In genomic region chr2:31245491-31246141, GRCm38 (mm10) we compare ENCODE assay signal across 8 mouse cellular contexts. TPM values are rescaled to one million over a fixed set of nuclear protein-coding genes. Genes with fewer than 3 reads are reported as not detected.
DNase-seq lines count a peak whose midpoint lies in the region; ATAC-seq and TF ChIP-seq lines count a peak whose summit lies in the region.

TSS of gene Ncs1 (plus strand) at chr2:31245823.

- H3K4me1 ChIP-seq in embryonic facial prominence, embryonic 15.5 days: peaks cover 44% of the 10 kb centered on the region
- H3K4me1 ChIP-seq in heart, embryonic 11.5 days (ENCODE audit: control insufficient read depth, insufficient read depth, low read length): peaks cover 42% of the 10 kb centered on the region
- peaks cover 19% of the 10 kb centered on the region for H3K4me1 ChIP-seq in limb, embryonic 14.5 days (ENCODE audit: control insufficient read depth, insufficient read depth, low read length)
- peaks cover 31% of the 10 kb centered on the region for H3K4me1 ChIP-seq in midbrain, embryonic 14.5 days (ENCODE audit: control insufficient read depth, insufficient read depth, low read length)
- peaks cover 19% of the 10 kb centered on the region for H3K4me1 ChIP-seq in stomach, embryonic 16.5 days (ENCODE audit: control insufficient read depth, insufficient read depth, low read length)

- peak within 1 kb of the TSS; percentile 95 for H3K4me2 ChIP-seq in embryonic facial prominence, embryonic 15.5 days (replicated peaks)
- peak within 1 kb of the TSS; percentile 71 for H3K4me2 ChIP-seq in heart, embryonic 11.5 days
- peak within 1 kb of the TSS; percentile 91 for H3K4me2 ChIP-seq in limb, embryonic 14.5 days (replicated peaks; ENCODE audit: low read depth, low read length, severe bottlenecking)
- peak within 1 kb of the TSS; percentile 84 for H3K4me2 ChIP-seq in midbrain, embryonic 14.5 days (ENCODE audit: low read length)
- H3K4me2 ChIP-seq in stomach, embryonic 16.5 days (ENCODE audit: low read depth, low read length): peak within 1 kb of the TSS; percentile 96

- peak; percentile 89 for ATAC-seq in embryonic facial prominence, embryonic 15.5 days (ENCODE audit: insufficient number of reproducible peaks, low FRiP score, low TSS enrichment, low read depth)
- peak; percentile 72 for ATAC-seq in heart, embryonic 11.5 days (replicated peaks; ENCODE audit: insufficient number of reproducible peaks, low FRiP score, low TSS enrichment)
- ATAC-seq in limb, embryonic 14.5 days (ENCODE audit: low FRiP score, low read depth): peak; percentile 88
- peak; percentile 85 for ATAC-seq in midbrain, embryonic 14.5 days (ENCODE audit: low FRiP score, low TSS enrichment)
- peak; percentile 87 for ATAC-seq in stomach, embryonic 16.5 days (ENCODE audit: insufficient read depth, low FRiP score)

- H3K27me3 ChIP-seq in embryonic facial prominence, embryonic 15.5 days: no peaks in the 10 kb centered on the region
- peaks cover 19% of the 10 kb centered on the region for H3K27me3 ChIP-seq in heart, embryonic 11.5 days (ENCODE audit: control insufficient read depth, insufficient read depth, low read length)
- H3K27me3 ChIP-seq in limb, embryonic 14.5 days (ENCODE audit: control insufficient read depth, insufficient read depth, low read length): no peaks in the 10 kb centered on the region
- no peaks in the 10 kb centered on the region for H3K27me3 ChIP-seq in midbrain, embryonic 14.5 days (ENCODE audit: control insufficient read depth, insufficient read depth, low read length)
- H3K27me3 ChIP-seq in stomach, embryonic 16.5 days (ENCODE audit: control insufficient read depth, insufficient read depth, low read length): peaks cover 7% of the 10 kb centered on the region; the same call in 1 of the 2 replicates

- H3K9me3 ChIP-seq in embryonic facial prominence, embryonic 15.5 days (replicated peaks): no peaks in the 10 kb centered on the region
- no peaks in the 10 kb centered on the region for H3K9me3 ChIP-seq in heart, embryonic 11.5 days (replicated peaks; ENCODE audit: control insufficient read depth, low read length)
- H3K9me3 ChIP-seq in limb, embryonic 14.5 days (ENCODE audit: control insufficient read depth, low read length): no peaks in the 10 kb centered on the region
- H3K9me3 ChIP-seq in midbrain, embryonic 14.5 days (ENCODE audit: control insufficient read depth, low read length): no peaks in the 10 kb centered on the region
- no peaks in the 10 kb centered on the region for H3K9me3 ChIP-seq in stomach, embryonic 16.5 days (replicated peaks; ENCODE audit: control insufficient read depth, low read length)

- WGBS in embryonic facial prominence, embryonic 15.5 days: under 1% methylated on average over 86 of the region's 89 CpGs
- WGBS in heart, embryonic 11.5 days (ENCODE audit: insufficient replicate concordance): 0% methylated on average over 60 of the region's 89 CpGs
- WGBS in limb, embryonic 14.5 days: 0% methylated on average over 54 of the region's 89 CpGs
- WGBS in midbrain, embryonic 14.5 days: under 1% methylated on average over 77 of the region's 89 CpGs
- 0% methylated on average over 81 of the region's 89 CpGs for WGBS in stomach, embryonic 16.5 days

- peak within 1 kb of the TSS; percentile 75 for H3K27ac ChIP-seq in embryonic facial prominence, embryonic 15.5 days (replicated peaks)
- peak within 1 kb of the TSS; percentile 79 for H3K27ac ChIP-seq in heart, embryonic 11.5 days (ENCODE audit: low read depth, low read length)
- H3K27ac ChIP-seq in limb, embryonic 14.5 days (replicated peaks; ENCODE audit: low read depth, low read length): peak within 1 kb of the TSS; percentile 65
- peak within 1 kb of the TSS; percentile 90 for H3K27ac ChIP-seq in midbrain, embryonic 14.5 days (replicated peaks; ENCODE audit: low read depth, low read length)
- H3K27ac ChIP-seq in stomach, embryonic 16.5 days (ENCODE audit: low read length): peak within 1 kb of the TSS; percentile 42; the same call in 1 of the 2 replicates

- no peaks in the 10 kb centered on the region for H3K36me3 ChIP-seq in embryonic facial prominence, embryonic 15.5 days
- no peaks in the 10 kb centered on the region for H3K36me3 ChIP-seq in heart, embryonic 11.5 days (ENCODE audit: control insufficient read depth, insufficient read depth, low read length)
- no peaks in the 10 kb centered on the region; the same call in 1 of the 2 replicates for H3K36me3 ChIP-seq in limb, embryonic 14.5 days (ENCODE audit: control insufficient read depth, insufficient read depth, low read length)
- H3K36me3 ChIP-seq in midbrain, embryonic 14.5 days (ENCODE audit: control insufficient read depth, insufficient read depth, low read length): 0 out of 2 replicates have a peak, but pooled peaks cover 6% of the 10 kb centered on the region
- no peaks in the 10 kb centered on the region for H3K36me3 ChIP-seq in stomach, embryonic 16.5 days (ENCODE audit: control insufficient read depth, insufficient read depth, low read length)

- H3K4me3 ChIP-seq in embryonic facial prominence, embryonic 15.5 days (replicated peaks): peak within 1 kb of the TSS; percentile 87
- H3K4me3 ChIP-seq in heart, embryonic 11.5 days (ENCODE audit: low read depth, low read length): peak within 1 kb of the TSS; percentile 85
- H3K4me3 ChIP-seq in limb, embryonic 14.5 days (replicated peaks; ENCODE audit: low read length): peak within 1 kb of the TSS; percentile 89
- H3K4me3 ChIP-seq in midbrain, embryonic 14.5 days (replicated peaks; ENCODE audit: low read depth, low read length): peak within 1 kb of the TSS; percentile 96
- H3K4me3 ChIP-seq in stomach, embryonic 16.5 days (replicated peaks; ENCODE audit: low read length): peak within 1 kb of the TSS; percentile 82

- H3K9ac ChIP-seq in embryonic facial prominence, embryonic 15.5 days: peak within 1 kb of the TSS; percentile 81
- H3K9ac ChIP-seq in heart, embryonic 11.5 days (ENCODE audit: low read depth, low read length): peak within 1 kb of the TSS; percentile 91
- peak within 1 kb of the TSS; percentile 90 for H3K9ac ChIP-seq in limb, embryonic 14.5 days (ENCODE audit: low read depth, low read length, severe bottlenecking)
- H3K9ac ChIP-seq in midbrain, embryonic 14.5 days (replicated peaks; ENCODE audit: low read length): peak within 1 kb of the TSS; percentile 99
- peak within 1 kb of the TSS; percentile 89 for H3K9ac ChIP-seq in stomach, embryonic 16.5 days (ENCODE audit: low read length)

- peak; percentile 86 for DNase-seq in 3134 (ENCODE audit: extremely low read depth, insufficient read length, low spot score)
- peak; percentile 85 for DNase-seq in adrenal gland, postnatal 14 days
- peak; percentile 60 for DNase-seq in kidney, adult 9 months
- peak; percentile 65 for DNase-seq in limb, embryonic 14.5 days (ENCODE audit: low spot score)
- DNase-seq in midbrain, embryonic 14.5 days: peak; percentile 91

- 0 out of 2 replicates have a peak, but pooled peaks have one; percentile 31 for TF ChIP-seq POLR2A in limb, embryonic 14.5 days (IDR thresholded peaks at IDR 0.05; ENCODE audit: borderline replicate concordance, extremely low read depth, insufficient read depth, insufficient read length)

RNA-seq across cellular contexts. Expression of gene Ncs1, which starts in this region (rescaled TPM):
- 3.4 and 4.2 TPM in 2 replicates for total RNA-seq in adrenal gland, postnatal 14 days (2021)
- 39.5 and 40.3 TPM in 2 replicates for polyA plus RNA-seq in embryonic facial prominence, embryonic 15.5 days (2015; fragmentation: Nextera tagmentation; extraction: Ambion mirVana)
- 42.8 and 46.5 TPM in 2 replicates for polyA plus RNA-seq in heart, embryonic 11.5 days (2014; fragmentation: Nextera tagmentation; extraction: Ambion mirVana)
- polyA plus RNA-seq in limb, embryonic 14.5 days (2012; rRNA removed): 20.5 and 27.3 TPM in 2 replicates
- polyA plus RNA-seq in limb, embryonic 14.5 days (2014; fragmentation: Nextera tagmentation; extraction: Ambion mirVana): 45.1 and 46.2 TPM in 2 replicates
- polyA plus RNA-seq in midbrain, embryonic 14.5 days (2014; fragmentation: Nextera tagmentation; extraction: Ambion mirVana): 167 and 185 TPM in 2 replicates
- 21.3 and 22.2 TPM in 2 replicates for polyA plus RNA-seq in stomach, embryonic 16.5 days (2015; fragmentation: Nextera tagmentation; extraction: Ambion mirVana)

Comparison
In these comparisons a context has a peak if more than half of its experiments do, and no peak if none do; other contexts are left out.
1. Peak in every context shown above with its lines: DNase-seq, ATAC-seq, H3K4me3 ChIP-seq and H3K27ac ChIP-seq.